Mouse (Mus musculus) cerebellum, adult 2 months (tissue): ENCODE results near the gene Taf13. TPM values are rescaled to one million over a fixed set of nuclear protein-coding genes. Genes with fewer than 3 reads are reported as not detected.
A peak's percentile ranks its signal among the peaks of the same experiment; 100 is the strongest.

Experiments used
- DNase-seq, 2 experiments: peaks; one replicate each; pipeline ENCODE4 v3.0.0; 2021
- H3K27ac ChIP-seq: fragments of 200-500 bp; 2 replicates; pipeline ENCODE4 v1.5.1; 2012; ENCODE audit warnings: low read length, control low read depth, inconsistent platforms; ENCODE audit not compliant: insufficient read depth
- H3K27me3 ChIP-seq: fragments of 200-500 bp; 2 replicates; pipeline ENCODE4 v1.6.1; 2012; ENCODE audit warnings: inconsistent platforms, mild to moderate bottlenecking, low read length, moderate library complexity; ENCODE audit not compliant: control insufficient read depth, insufficient read depth
- H3K4me1 ChIP-seq: fragments of 200-500 bp; 2 replicates; pipeline ENCODE4 v1.6.1; 2011; ENCODE audit warnings: low read length; ENCODE audit not compliant: control insufficient read depth, insufficient read depth
- H3K4me3 ChIP-seq: fragments of 200-500 bp; replicated peaks from 2 replicates; pipeline ENCODE3; 2011; ENCODE audit warnings: mild to moderate bottlenecking, low read depth, low read length, control low read depth; ENCODE audit not compliant: insufficient read depth
- CTCF ChIP-seq: fragments of 200-500 bp; IDR thresholded peaks from 2 replicates; pipeline ENCODE4 v1.5.1; 2011; ENCODE audit warnings: low read depth, mild to moderate bottlenecking, control low read depth, low read length, moderate library complexity, borderline replicate concordance; ENCODE audit not compliant: insufficient read depth
- POLR2A ChIP-seq: fragments of 200-500 bp; IDR thresholded peaks from 2 replicates; pipeline ENCODE4 v1.6.1; 2011; ENCODE audit warnings: low read length, control low read depth, borderline replicate concordance; ENCODE audit not compliant: insufficient read depth
- WGBS: fragments of 180-500 bp; shearing (Covaris S2); methylation state at CpG from one replicate; pipeline ENCODE4 v1.1.7; 2018; 5-methylcytosine and 5-hydroxymethylcytosine counted together
- polyA plus RNA-seq: library from polyadenylated mRNA; depleted of rRNA; stranded (reverse); fragments of >200 nt; gene quantifications from 2 replicates; pipeline ENCODE4 v1.2.3, GENCODE M21; 2012; rRNA removed

The Taf13 gene
- polyA plus RNA-seq, 1 experiment = 51.7 TPM

DNA sequence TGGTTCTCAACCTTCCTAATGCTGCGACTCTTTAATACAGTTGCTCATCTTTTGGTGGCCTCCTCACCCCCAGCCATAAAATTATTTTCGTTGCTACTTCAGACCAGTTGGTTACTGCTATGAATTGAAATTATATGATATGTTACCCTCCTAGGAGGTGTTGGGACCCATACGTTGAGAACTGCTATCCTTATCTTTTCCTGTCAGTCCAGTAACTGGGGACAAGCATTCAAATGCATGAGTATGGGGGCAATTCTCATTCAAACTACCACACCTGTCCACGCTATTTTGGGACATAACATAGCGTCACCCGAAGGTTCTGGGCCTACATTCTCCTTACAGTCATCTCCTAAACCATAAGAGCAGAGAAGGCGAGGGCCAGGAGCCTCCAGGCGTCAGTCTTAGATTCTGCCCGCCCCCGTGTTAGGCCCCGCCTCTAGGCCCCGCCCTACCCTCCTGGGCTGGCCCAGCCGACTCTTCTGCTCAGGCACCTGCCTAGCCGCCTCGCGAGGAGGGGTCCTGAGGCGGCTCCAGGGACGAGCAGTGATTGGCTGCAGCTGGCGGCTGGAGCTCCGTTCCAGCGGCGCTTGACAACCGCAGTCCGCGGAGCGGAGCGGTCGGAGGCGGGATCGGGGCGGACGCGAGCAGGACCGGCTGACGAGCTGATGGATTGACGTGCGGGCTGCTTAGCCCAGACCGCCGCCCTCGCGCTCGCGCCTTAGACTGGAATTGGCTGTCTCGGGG, 19.5 kb downstream of the Taf13 start, which contains the start of gene Wdr47:
Gene Wdr47, plus strand, starts transcription at position 494 of the 744 bp plus-strand sequence.
- Histone ChIP-seq H3K4me3 (peak within 1 kb of the TSS; percentile 82), H3K27ac (peak within 1 kb of the TSS; percentile 79), H3K27me3 (no peaks in the 10 kb centered on the region), H3K4me1 (no peaks in the 10 kb centered on the region)
- no peak for TF ChIP-seq CTCF
- peak; percentile 72; the same call in 1 of the 2 replicates for TF ChIP-seq POLR2A
- 5% methylated on average over 44 of the region's 44 CpGs for WGBS
- peak; percentile 93 to 94 for DNase-seq

DNA sequence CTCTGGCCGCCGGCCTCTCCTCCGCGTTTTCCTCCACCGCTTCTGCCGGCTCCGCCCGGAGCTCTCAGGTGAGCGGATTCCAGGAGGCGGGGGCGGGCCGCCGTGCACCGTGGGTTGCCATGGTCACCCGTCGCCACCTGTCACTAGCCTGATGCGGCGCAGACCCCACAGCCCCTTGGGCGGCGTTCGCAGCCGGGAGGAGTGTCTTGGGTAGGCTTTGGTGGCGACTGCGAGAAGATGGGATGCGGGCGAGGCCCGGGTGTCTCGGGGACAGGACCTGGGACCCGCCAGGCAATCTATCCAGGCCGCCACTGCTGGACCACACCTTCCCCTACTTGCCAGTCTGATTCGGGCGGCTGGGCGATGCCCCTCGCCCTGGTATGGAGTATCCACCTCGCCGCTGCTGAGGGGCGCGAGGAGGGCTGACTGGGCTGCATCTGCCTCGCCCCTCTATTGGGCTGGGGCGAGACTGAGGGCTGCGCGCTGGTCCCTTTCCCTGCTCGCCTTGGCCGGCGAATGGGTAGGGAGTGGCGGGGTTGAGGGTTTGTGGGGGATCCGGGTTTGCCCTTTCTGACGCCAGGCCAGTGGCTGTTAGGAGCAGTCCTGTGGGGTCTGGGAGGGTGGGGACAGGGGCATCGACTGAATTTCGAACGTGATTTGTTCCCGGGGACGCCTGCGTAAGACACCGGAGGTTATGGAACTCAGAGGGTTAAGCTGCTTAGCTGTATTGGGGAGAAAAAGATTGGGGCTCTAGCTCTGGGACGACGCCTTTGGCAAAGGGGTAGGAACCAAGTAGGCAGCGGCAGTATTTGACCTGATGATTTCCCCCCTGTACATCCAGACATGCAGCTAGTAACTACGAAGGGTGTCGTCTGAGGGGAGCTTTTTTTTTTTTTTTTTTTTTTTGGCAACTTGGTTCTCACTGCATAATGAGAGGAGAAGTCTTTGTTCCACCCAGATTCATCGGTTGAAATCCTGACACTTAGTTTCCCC, 20.3 kb downstream of the Taf13 start:
- 0% methylated on average over 61 of the region's 61 CpGs for WGBS
- Histone ChIP-seq H3K4me1 (no peaks in the 10 kb centered on the region), H3K27me3 (no peaks in the 10 kb centered on the region), H3K27ac (peak overlapping the region; percentile 79), H3K4me3 (peak overlapping the region; percentile 82)
- TF ChIP-seq POLR2A = no peak
- TF ChIP-seq CTCF = no peak
- DNase-seq = no peak

DNA sequence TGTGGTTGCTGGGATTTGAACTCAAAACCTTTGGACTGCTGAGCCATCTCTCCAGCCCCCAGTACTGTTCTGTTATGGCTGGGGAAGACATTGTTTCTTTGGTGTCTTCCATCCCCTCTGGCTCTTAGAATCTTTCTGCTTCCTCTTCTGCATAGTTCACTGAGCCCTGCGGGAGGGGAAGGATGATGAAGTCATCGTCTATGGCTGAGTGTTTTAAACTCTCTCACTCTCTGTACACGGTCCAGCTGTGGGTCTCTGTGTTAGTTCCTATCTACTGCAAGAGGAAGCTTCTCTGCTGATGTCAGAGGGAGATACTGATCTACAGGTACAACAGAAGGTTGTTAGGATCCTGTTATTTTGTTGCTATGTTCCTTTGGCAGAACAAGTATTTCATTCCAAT, 37.4 kb downstream of the Taf13 start:
- no peak overlapping the region for H3K27ac ChIP-seq
- TF ChIP-seq CTCF = no peak
- TF ChIP-seq POLR2A = no peak
- H3K4me3 ChIP-seq = no peak overlapping the region
- 30% methylated on average over 3 of the region's 3 CpGs for WGBS
- H3K27me3 ChIP-seq = no peaks in the 10 kb centered on the region
- no peaks in the 10 kb centered on the region for H3K4me1 ChIP-seq
- DNase-seq = no peak

Other genes starting within 250 kb of the Taf13 start
- gene Mybphl, start 206.8 kb upstream of the Taf13 start, polyA plus RNA-seq = 0.16 TPM in 1 of 2 replicates, not detected in the other
- 0.21 and 0.28 TPM in 2 replicates for gene Psrc1, start 187.9 kb upstream of the Taf13 start, polyA plus RNA-seq
- 57.4 and 58.2 TPM in 2 replicates for gene Celsr2, start 156.1 kb upstream of the Taf13 start, polyA plus RNA-seq
- gene Sars, start 126.5 kb upstream of the Taf13 start, polyA plus RNA-seq = 214 and 228 TPM in 2 replicates
- 0.75 and 1.5 TPM in 2 replicates for gene 1700013F07Rik, start 37.5 kb upstream of the Taf13 start, polyA plus RNA-seq
- 5.4 and 5.8 TPM in 2 replicates for gene 5330417C22Rik, start 35.2 kb upstream of the Taf13 start, polyA plus RNA-seq
- 14.7 and 16.7 TPM in 2 replicates for gene Tmem167b, start 9.2 kb upstream of the Taf13 start, polyA plus RNA-seq
- gene Wdr47, start 19.6 kb downstream of the Taf13 start, polyA plus RNA-seq = 48.2 and 51.6 TPM in 2 replicates
- gene Clcc1, start 82.2 kb downstream of the Taf13 start, polyA plus RNA-seq = 47.2 and 52.2 TPM in 2 replicates
- gene Gpsm2, start 150.6 kb downstream of the Taf13 start, polyA plus RNA-seq = 7.8 and 9.3 TPM in 2 replicates
- gene Aknad1, start 168.0 kb downstream of the Taf13 start, polyA plus RNA-seq = not detected in 2 replicates